ENCODE assay signal across 31 mouse cellular contexts in genomic region chr3:3016572-3016971, GRCm38 (mm10).
DNase-seq lines count a peak whose midpoint lies in the region; ATAC-seq lines count a peak whose summit lies in the region.
"Had no signal": no experiment of that assay in that cellular context is flagged by ENCODE, and none has a peak within 500 bp of the region (broad histone marks: within the 10 kb centered on the region; RNA-seq: fewer than 3 reads in every experiment).

No protein-coding gene starts in this region.

- no peaks in the 10 kb centered on the region for H3K4me1 ChIP-seq in heart, embryonic 13.5 days
- H3K4me1 ChIP-seq in liver, embryonic 11.5 days (replicated peaks; ENCODE audit: control insufficient read depth, insufficient read depth, low read length), result no peaks in the 10 kb centered on the region
- H3K4me1 ChIP-seq in stomach, embryonic 16.5 days (ENCODE audit: control insufficient read depth, insufficient read depth, low read length), result no peaks in the 10 kb centered on the region
- H3K4me1 ChIP-seq: embryonic facial prominence, embryonic 13.5 days; hindbrain, embryonic 12.5 days; limb, embryonic 13.5 days; midbrain, embryonic 15.5 days; neural tube, embryonic 12.5 days had no signal

- DNase-seq in heart, adult 8-10 months (ENCODE audit: low spot score), result no peak
- DNase-seq in liver, result peak; percentile 1
- DNase-seq in liver, embryonic 11.5 days (ENCODE audit: low spot score), result no peak
- DNase-seq in spleen, postnatal 4 days (ENCODE audit: low spot score in 2 of 2), result peak; percentile 2 to 34
- no peak for DNase-seq in spleen, adult 12 weeks (ENCODE audit: low spot score)
- no peak for DNase-seq in adrenal gland, adult 2 months
- DNase-seq: adrenal gland, postnatal 25 days; cerebellum, adult 11-12 months; cerebellum, adult 9-11 months; embryo, embryonic 11 days; gastrocnemius, adult 2 months; kidney, adult 9 months; kidney, postnatal 10 days; lung, embryonic 14.5 days; lung, postnatal 14 days; right cerebral cortex, adult 18-20 months; thymus, postnatal 4 days had no signal

- H3K4me2 ChIP-seq in heart, embryonic 13.5 days, result no peak overlapping the region
- H3K4me2 ChIP-seq in liver, embryonic 11.5 days, result no peak overlapping the region
- H3K4me2 ChIP-seq in stomach, embryonic 16.5 days (ENCODE audit: low read depth, low read length), result no peak overlapping the region
- H3K4me2 ChIP-seq: embryonic facial prominence, embryonic 13.5 days; heart, embryonic 11.5 days; hindbrain, embryonic 12.5 days; limb, embryonic 13.5 days; lung, embryonic 14.5 days; midbrain, embryonic 15.5 days; neural tube, embryonic 12.5 days had no signal

- no peak overlapping the region for H3K9ac ChIP-seq in heart, embryonic 13.5 days
- no peak overlapping the region for H3K9ac ChIP-seq in liver, embryonic 11.5 days (ENCODE audit: low read depth, low read length)
- H3K9ac ChIP-seq in stomach, embryonic 16.5 days (ENCODE audit: low read length), result no peak overlapping the region
- H3K9ac ChIP-seq: embryonic facial prominence, embryonic 13.5 days; hindbrain, embryonic 12.5 days; limb, embryonic 13.5 days; liver, embryonic 14.5 days; lung, embryonic 14.5 days; midbrain, embryonic 15.5 days; neural tube, embryonic 12.5 days had no signal

- 0 out of 2 replicates have a peak, but pooled peaks have one; percentile 2 for ATAC-seq in heart, embryonic 13.5 days (ENCODE audit: extremely low read depth, insufficient number of reproducible peaks, low FRiP score, low TSS enrichment)
- no peak for ATAC-seq in liver, embryonic 11.5 days (replicated peaks; ENCODE audit: low FRiP score)
- ATAC-seq in stomach, embryonic 16.5 days (ENCODE audit: insufficient read depth, low FRiP score), result peak; percentile 34; the same call in 1 of the 2 replicates
- ATAC-seq: forebrain, embryonic 16.5 days; hindbrain, postnatal 0 days; intestine, postnatal 0 days; midbrain, embryonic 15.5 days; Patski had no signal

- H3K4me3 ChIP-seq in heart, embryonic 13.5 days, result no peak overlapping the region
- H3K4me3 ChIP-seq in liver, embryonic 11.5 days (ENCODE audit: low read depth, low read length), result no peak overlapping the region
- H3K4me3 ChIP-seq in stomach, embryonic 16.5 days (replicated peaks; ENCODE audit: low read length), result no peak overlapping the region
- H3K4me3 ChIP-seq: embryonic facial prominence, embryonic 13.5 days; gastrocnemius, adult 2 months; hindbrain, embryonic 12.5 days; limb, embryonic 13.5 days; midbrain, embryonic 15.5 days; myocyte; neural tube, embryonic 12.5 days had no signal

- H3K36me3 ChIP-seq in heart, embryonic 13.5 days, result no peaks in the 10 kb centered on the region
- no peaks in the 10 kb centered on the region for H3K36me3 ChIP-seq in liver, embryonic 11.5 days (ENCODE audit: control insufficient read depth, insufficient read depth, low read length)
- H3K36me3 ChIP-seq in stomach, embryonic 16.5 days (ENCODE audit: control insufficient read depth, insufficient read depth, low read length), result no peaks in the 10 kb centered on the region
- H3K36me3 ChIP-seq: embryonic facial prominence, embryonic 13.5 days; hindbrain, embryonic 12.5 days; limb, embryonic 13.5 days; midbrain, embryonic 15.5 days; neural tube, embryonic 12.5 days had no signal

- WGBS in heart, embryonic 13.5 days, result 72% methylated on average over 1 of the region's 1 CpGs
- 87% methylated on average over 1 of the region's 1 CpGs for WGBS in liver, embryonic 11.5 days
- 80% methylated on average over 1 of the region's 1 CpGs for WGBS in stomach, embryonic 16.5 days

- peaks cover 60% of the 10 kb centered on the region for H3K9me3 ChIP-seq in heart, embryonic 13.5 days
- peaks cover 56% of the 10 kb centered on the region for H3K9me3 ChIP-seq in liver, embryonic 11.5 days (ENCODE audit: control insufficient read depth, low read length)
- peaks cover 31% of the 10 kb centered on the region for H3K9me3 ChIP-seq in stomach, embryonic 16.5 days (replicated peaks; ENCODE audit: control insufficient read depth, low read length)

- no peak overlapping the region for H3K27ac ChIP-seq in heart, embryonic 13.5 days (replicated peaks)
- no peak overlapping the region for H3K27ac ChIP-seq in liver, embryonic 11.5 days (ENCODE audit: low read depth, low read length)
- H3K27ac ChIP-seq in stomach, embryonic 16.5 days (ENCODE audit: low read length), result no peak overlapping the region
- H3K27ac ChIP-seq: embryonic facial prominence, embryonic 13.5 days; gastrocnemius, adult 2 months; hindbrain, embryonic 12.5 days; hindbrain, postnatal 0 days; limb, embryonic 13.5 days; liver, embryonic 14.5 days; midbrain, embryonic 15.5 days; neural tube, embryonic 12.5 days had no signal

- no peaks in the 10 kb centered on the region for H3K27me3 ChIP-seq in heart, embryonic 13.5 days (replicated peaks)
- H3K27me3 ChIP-seq in liver, embryonic 11.5 days (replicated peaks; ENCODE audit: control insufficient read depth, insufficient read depth, low read length), result no peaks in the 10 kb centered on the region
- H3K27me3 ChIP-seq in stomach, embryonic 16.5 days (ENCODE audit: control insufficient read depth, insufficient read depth, low read length), result no peaks in the 10 kb centered on the region
- H3K27me3 ChIP-seq: embryonic facial prominence, embryonic 13.5 days; hindbrain, embryonic 12.5 days; limb, embryonic 13.5 days; midbrain, embryonic 15.5 days; neural tube, embryonic 12.5 days; Patski had no signal

Comparison
In these comparisons a context has a peak if more than half of its experiments do, and no peak if none do; other contexts are left out.
1. DNase-seq: peak in liver (single experiment) and spleen, postnatal 4 days (2 of 2); none in heart, adult 8-10 months (single experiment), liver, embryonic 11.5 days (single experiment), spleen, adult 12 weeks (single experiment) and adrenal gland, adult 2 months (single experiment).